Mouse (Mus musculus): Measurements from ENCODE around the gene Gtse1.
A peak's percentile ranks its signal among the peaks of the same experiment; 100 is the strongest.

Gtse1 gene

GRCm38 (mm10) chr15:85867696-85868095, 8.2 kb downstream of the Gtse1 start:
- peak; percentile 87 for DNase-seq (ENCODE audit: low read depth, low spot score)

DNA sequence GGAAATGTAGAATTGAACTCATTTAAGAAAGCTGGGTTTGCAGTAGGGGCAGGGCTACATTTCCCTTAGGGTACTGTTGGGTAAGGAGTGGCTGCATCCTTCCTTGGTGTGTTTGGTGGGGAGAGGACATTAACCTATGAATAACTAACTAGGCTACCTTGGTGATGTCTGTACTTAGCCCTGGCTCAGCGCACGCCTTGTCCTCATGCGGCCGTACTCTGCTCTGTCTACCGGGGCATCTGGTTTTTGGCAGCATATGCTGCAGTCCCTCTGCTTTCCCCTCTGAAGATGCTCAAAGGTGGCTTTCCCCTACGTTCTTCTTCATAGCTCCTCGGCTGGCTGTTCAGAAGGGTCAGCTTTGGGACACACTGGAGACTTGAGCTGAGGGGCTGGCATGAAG, 17.8 kb downstream of the Gtse1 start:
- no peak for DNase-seq (ENCODE audit: low read depth, low spot score)

DNA sequence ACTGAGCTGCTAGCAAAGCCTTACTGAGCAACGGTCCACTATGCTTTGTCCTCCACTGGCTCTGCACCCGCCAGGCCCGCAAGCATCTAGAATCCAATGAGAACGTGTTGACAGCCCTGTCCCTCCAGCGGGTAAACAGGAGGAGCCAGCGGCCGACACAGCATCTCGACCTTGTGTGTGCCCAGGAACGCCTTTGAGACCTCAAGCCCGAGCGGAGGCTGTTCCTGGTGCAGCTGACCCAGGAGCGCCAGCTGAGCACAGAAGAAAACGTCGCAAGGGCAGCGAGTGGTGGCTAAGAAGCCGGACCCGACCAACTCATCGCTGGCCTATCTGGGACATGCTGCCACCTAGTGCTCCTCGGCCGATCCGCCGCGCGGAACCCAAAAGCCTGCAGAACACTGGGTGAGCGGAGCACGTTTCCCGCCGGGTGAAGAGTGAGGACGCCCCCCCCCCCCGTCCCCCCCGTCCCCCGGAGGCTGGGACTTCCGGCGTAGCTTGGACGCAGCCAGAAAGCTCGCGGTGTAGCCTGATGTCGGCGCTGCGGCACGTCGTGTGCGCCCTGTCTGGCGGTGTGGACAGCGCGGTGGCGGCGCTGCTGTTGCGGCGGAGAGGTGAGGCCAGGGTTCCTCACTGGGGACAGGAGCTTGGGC, 19.4 kb downstream of the Gtse1 start, which contains the start of gene Trmu:
Gene Trmu, plus strand, starts transcription at position 465 of the 650 bp plus-strand sequence.
- peak; percentile 92 for DNase-seq (ENCODE audit: low read depth, low spot score)

- DNase-seq (ENCODE audit: low read depth, low spot score): no peak
Observed at GRCm38 (mm10) chr15:85879498-85879895, 20.0 kb downstream of the Gtse1 start.

DNA sequence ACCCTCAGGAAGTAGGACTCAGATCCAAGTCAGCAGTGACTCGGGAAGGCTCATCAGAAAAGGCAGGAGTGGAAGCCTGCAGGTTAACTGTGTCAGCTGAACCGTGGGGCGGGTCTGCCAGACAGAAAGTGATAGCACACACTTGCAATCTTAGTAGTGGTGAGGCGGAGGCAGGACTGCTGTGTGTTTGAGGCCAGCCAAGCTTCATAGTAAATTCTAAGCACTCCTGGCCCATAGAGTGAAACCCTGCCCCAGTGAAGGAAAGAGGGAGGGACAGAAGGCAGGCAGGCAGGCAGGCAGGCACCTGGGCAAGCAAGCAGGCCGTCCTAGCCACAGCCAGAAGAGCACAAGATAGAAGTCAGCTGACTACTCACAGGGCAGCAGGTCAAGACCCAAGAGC, 26.1 kb downstream of the Gtse1 start:
- no peak for DNase-seq (ENCODE audit: low read depth, low spot score)

DNA sequence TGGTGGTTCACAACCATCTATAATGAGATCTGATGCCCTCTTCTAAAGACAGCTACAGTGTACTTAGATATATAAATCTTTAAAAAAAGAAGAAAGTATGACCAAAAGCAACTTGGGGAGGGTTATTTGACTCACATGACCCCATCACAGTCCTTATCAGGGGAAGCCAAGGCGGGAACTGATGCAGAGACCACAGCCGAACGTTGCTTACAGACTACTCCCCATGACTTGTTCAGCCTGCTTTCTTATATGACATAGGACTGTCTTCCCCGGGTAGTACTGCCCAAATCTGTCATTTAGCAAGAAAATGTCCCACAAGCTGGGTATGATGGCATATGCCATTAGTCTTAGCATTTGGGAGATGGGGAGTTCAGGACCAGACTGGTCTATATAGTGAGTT, 29.7 kb downstream of the Gtse1 start:
- no peak for DNase-seq (ENCODE audit: low read depth, low spot score)

DNA sequence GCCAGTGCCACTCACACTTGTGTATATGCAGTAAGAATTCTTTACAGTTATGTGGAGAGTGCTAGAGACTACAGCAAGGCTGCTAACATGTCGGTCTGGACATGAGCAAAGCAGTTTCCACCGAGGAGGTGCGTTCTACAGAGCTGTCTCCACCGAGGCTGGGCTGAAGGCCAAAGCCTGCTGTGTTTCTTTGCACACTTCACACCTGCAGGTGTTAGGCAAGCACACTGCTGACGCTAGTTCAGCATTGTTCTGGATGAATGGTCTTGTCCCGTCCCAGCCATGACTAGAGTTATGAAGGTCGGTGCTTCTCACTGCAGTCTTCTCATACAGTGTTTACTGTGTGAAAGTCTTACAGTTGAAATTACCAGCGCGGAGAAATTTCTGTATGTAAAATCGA, 32.4 kb downstream of the Gtse1 start:
- DNase-seq (ENCODE audit: low read depth, low spot score): no peak

DNA sequence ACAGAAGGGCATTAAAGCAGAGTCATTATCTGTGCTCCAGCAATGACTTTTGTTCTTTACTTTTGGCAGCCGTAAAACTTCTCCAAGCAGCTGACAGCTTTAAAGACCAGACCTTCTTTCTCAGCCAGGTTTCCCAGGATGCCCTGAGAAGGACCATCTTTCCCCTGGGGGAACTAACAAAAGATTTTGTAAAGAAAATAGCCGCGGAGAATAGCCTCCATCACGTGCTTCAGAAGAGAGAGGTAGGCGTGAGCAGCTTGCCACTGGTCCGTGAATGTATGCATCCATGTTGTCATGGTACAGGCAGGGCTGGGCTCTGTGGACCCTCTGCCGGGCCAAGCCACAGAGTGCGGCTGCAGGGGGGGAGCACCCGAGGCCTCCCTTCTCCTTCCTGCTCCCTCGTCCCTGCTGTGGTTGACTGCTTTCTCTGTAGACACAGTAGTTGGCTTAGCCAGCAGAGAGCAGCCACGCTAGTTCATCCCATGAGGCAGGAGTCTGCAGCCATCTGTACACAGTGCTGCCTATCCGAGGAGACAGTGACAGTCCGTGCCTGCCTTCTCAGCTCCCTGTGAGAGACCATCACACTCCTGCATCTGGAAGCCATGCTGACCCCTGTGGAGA, 33.1 kb downstream of the Gtse1 start:
- DNase-seq (ENCODE audit: low read depth, low spot score): no peak

GRCm38 (mm10) chr15:85893871-85894270, 34.3 kb downstream of the Gtse1 start:
- no peak for DNase-seq (ENCODE audit: low read depth, low spot score)

- DNase-seq (ENCODE audit: low read depth, low spot score): peak; percentile 86
Observed at GRCm38 (mm10) chr15:85896284-85896683, 36.7 kb downstream of the Gtse1 start.

DNA sequence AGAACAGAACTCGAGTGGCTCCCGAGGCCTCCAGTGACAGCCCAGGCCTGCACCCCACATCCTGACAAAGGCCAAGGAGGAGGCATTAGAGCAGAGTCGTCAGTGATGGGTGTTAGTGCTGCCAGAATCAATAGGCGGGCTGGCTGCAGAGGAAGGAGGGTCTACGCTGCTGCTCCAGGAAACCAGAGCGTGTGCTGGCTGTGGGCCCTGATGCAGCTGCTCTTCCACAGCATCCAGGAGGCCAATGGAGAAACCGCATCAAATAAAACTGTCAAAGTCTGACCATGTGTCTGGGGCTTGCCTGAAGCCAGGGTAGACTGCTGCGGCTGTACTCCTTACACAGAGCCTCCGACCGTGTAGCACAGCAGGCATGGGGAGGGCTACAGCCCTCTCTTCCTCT, 37.6 kb downstream of the Gtse1 start:
- no peak for DNase-seq (ENCODE audit: low read depth, low spot score)

DNA sequence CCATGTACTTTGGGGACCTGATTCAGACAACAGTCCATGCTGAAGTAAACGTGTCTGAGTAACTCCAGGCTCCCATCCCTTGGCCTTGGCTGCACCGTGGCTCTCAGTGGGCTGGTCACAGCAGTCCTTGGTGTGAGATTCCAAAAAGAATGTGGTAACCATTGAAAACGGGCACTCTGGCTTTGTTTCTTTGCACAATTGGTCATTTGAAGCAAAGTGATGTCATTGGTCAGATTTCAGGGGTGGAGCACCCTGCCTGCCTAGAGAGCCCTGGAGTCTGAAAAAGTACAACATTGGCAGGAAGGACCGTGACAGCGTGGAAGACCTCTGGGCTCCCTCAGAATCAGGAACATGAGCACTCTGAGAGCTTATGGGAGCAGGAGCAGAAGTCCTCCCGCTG, 39.9 kb downstream of the Gtse1 start:
- no peak for DNase-seq (ENCODE audit: low read depth, low spot score)

- DNase-seq (ENCODE audit: low read depth, low spot score): no peak
Observed at GRCm38 (mm10) chr15:85900318-85900717, 40.8 kb downstream of the Gtse1 start.

- no peak for DNase-seq (ENCODE audit: low read depth, low spot score)
Observed at GRCm38 (mm10) chr15:85900801-85901200, 41.3 kb downstream of the Gtse1 start.

- DNase-seq (ENCODE audit: low read depth, low spot score): no peak
Observed at GRCm38 (mm10) chr15:85902505-85902904, 43.0 kb downstream of the Gtse1 start.

- DNase-seq (ENCODE audit: low read depth, low spot score): peak; percentile 67
Observed at GRCm38 (mm10) chr15:85903826-85904225, 44.3 kb downstream of the Gtse1 start.

DNA sequence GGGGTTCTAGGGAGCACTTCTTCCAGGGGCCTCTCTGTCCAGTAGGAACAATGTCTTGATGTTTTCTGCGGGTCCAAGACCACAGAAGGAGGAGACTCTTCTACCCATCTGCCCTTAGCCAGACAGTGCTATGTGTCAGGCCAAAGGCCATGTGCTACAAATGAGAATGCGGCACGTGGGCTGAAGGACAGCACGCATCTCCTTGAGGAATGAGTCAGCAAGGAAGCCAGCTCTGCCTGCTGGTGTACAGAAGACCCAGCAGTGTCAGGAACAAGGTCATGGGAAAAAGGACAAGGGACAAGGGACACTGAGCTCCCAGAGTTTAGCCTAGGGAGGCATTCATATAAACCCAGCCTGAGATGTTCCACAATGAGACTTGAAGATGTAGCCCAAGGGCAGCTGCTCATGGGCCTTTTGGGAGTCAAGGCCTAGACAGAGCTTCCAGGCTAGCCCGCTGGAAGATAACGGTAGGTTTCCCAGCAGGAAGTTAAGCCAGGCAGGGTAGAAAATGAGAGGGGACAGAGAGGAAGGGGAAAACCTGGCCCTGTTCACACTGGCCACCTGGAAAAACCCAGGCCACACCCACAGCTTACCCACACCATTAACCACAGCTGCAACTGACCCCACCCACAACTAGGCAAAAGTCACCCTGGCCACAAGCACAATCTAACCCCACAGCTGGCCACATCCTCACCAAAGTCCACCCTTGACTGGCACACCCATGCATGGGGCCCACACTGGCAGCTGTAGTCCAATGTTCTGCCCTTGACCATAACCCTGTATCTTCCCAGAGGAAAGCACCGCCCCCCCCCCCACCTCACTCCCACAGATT, 49.3 kb downstream of the Gtse1 start:
- DNase-seq (ENCODE audit: low read depth, low spot score): no peak

GRCm38 (mm10) chr15:85909492-85909829, 49.9 kb downstream of the Gtse1 start:
- DNase-seq (ENCODE audit: low read depth, low spot score): no peak

DNA sequence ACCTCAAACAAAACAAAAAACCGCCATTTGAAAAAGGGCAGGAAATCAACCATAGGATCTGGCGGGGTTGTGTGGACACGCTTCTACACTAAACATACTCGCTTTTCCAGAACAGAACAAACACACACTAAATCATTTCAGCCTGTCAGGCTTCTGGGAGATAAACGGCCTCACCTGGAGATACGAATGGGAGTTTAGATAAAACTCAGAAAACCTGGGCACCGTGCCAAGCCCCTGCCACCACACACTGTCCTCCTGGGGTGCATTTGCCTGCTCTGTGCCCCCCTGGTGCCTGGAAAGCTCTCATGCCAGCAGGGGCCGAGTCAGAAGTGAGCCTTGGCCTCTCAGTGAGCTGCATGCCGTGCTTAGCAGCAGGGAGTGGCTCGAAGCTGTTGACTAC, 50.4 kb downstream of the Gtse1 start:
- no peak for DNase-seq (ENCODE audit: low read depth, low spot score)

DNA sequence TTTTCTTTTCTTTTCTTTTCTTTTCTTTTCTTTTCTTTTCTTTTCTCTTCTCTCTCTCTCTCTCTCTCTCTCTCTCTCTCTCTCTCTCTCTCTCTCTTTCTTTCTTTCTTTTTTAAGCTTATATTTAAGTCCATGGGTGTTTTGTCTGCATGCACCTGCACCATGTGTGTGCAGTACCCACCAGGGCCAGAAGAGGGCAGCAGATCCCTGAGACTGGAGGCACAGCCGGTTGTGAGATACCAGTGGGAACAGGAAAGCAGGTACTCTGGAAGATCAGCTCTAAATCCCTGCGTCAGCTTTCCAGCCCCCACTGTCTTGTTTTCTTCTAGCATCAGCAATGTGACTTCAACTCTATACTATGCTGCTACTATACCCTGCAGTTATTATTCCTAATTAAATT, 54.1 kb downstream of the Gtse1 start:
- peak; percentile 87 for DNase-seq (ENCODE audit: low read depth, low spot score)

GRCm38 (mm10) chr15:85919191-85919891, 59.8 kb downstream of the Gtse1 start:
- DNase-seq (ENCODE audit: low read depth, low spot score): no peak

GRCm38 (mm10) chr15:85919892-85920248, 60.3 kb downstream of the Gtse1 start:
- no peak for DNase-seq (ENCODE audit: low read depth, low spot score)

Measured in ZHBTc4 (cell line).